Mouse (Mus musculus): ENCODE measurements at regions not wholly inside any gene's neighbourhood (a gene's known extent, or its start where the extent isn't known, plus 50 kb on each side); places are given as distances from the start of the nearest gene placed in this dataset.

GRCm38 (mm10) chr10:98311403-98311802 lies 584.8 kb upstream of the C030005K15Rik start:
- DNase-seq: no peak

- no peak for DNase-seq
These were observed 591.9 kb upstream of the C030005K15Rik start for GRCm38 (mm10) chr10:98318416-98318815.

- no peak for DNase-seq
These were observed 590.4 kb upstream of the Atp2b1 start for GRCm38 (mm10) chr10:98323846-98324245.

- DNase-seq: no peak
These were observed 589.6 kb upstream of the Atp2b1 start for GRCm38 (mm10) chr10:98324591-98324990.

- DNase-seq: no peak
These were observed 588.5 kb upstream of the Atp2b1 start for GRCm38 (mm10) chr10:98325720-98326119.

GRCm38 (mm10) chr10:98332682-98333081 lies 581.5 kb upstream of the Atp2b1 start:
- DNase-seq: no peak

- no peak for DNase-seq
These were observed 580.7 kb upstream of the Atp2b1 start for GRCm38 (mm10) chr10:98333411-98334067.

- DNase-seq: no peak
These were observed 570.4 kb upstream of the Atp2b1 start for GRCm38 (mm10) chr10:98343827-98344226.

- DNase-seq: no peak
These were observed 564.7 kb upstream of the Atp2b1 start for GRCm38 (mm10) chr10:98349466-98349865.

- no peak for DNase-seq
These were observed 563.8 kb upstream of the Atp2b1 start for GRCm38 (mm10) chr10:98350318-98350926.

GRCm38 (mm10) chr10:98352061-98352460 lies 562.1 kb upstream of the Atp2b1 start:
- DNase-seq: no peak

- no peak for DNase-seq
These were observed 559.7 kb upstream of the Atp2b1 start for GRCm38 (mm10) chr10:98354486-98354885.

GRCm38 (mm10) chr10:98364604-98365003 lies 549.6 kb upstream of the Atp2b1 start:
- DNase-seq: no peak

- no peak for DNase-seq
These were observed 541.6 kb upstream of the Atp2b1 start for GRCm38 (mm10) chr10:98372561-98372960.

GRCm38 (mm10) chr10:98373314-98373713 lies 540.9 kb upstream of the Atp2b1 start:
- no peak for DNase-seq

- no peak for DNase-seq
These were observed 539.5 kb upstream of the Atp2b1 start for GRCm38 (mm10) chr10:98374684-98375083.

- DNase-seq: no peak
These were observed 525.7 kb upstream of the Atp2b1 start for GRCm38 (mm10) chr10:98388543-98388942.

- DNase-seq: no peak
These were observed 514.3 kb upstream of the Atp2b1 start for GRCm38 (mm10) chr10:98399864-98400263.

- DNase-seq: no peak
These were observed 496.1 kb upstream of the Atp2b1 start for GRCm38 (mm10) chr10:98417807-98418743.

- DNase-seq: no peak
These were observed 489.8 kb upstream of the Atp2b1 start for GRCm38 (mm10) chr10:98424450-98424849.

- DNase-seq: no peak
These were observed 479.2 kb upstream of the Atp2b1 start for GRCm38 (mm10) chr10:98434974-98435373.

GRCm38 (mm10) chr10:98461538-98461937 lies 452.7 kb upstream of the Atp2b1 start:
- DNase-seq: no peak

GRCm38 (mm10) chr10:98474581-98474980 lies 439.6 kb upstream of the Atp2b1 start:
- no peak for DNase-seq
